ENCODE assay signal across 7 mouse cellular contexts in genomic region chr15:81190011-81190629, GRCm38 (mm10). TPM values are rescaled to one million over a fixed set of nuclear protein-coding genes. Genes with fewer than 3 reads are reported as not detected.
DNase-seq lines count a peak whose midpoint lies in the region; ATAC-seq and TF ChIP-seq lines count a peak whose summit lies in the region.

No protein-coding gene starts in this region.

- ATAC-seq in hindbrain, embryonic 14.5 days (ENCODE audit: low FRiP score): peak; percentile 73; the same call in 1 of the 2 replicates
- peak; percentile 2 for ATAC-seq in liver, embryonic 16.5 days (ENCODE audit: low read depth)

- no peak; a peak in 1 of 4 replicates for TF ChIP-seq EP300 in MEL (IDR thresholded peaks at IDR 0.05; ENCODE audit: low read depth in 1 of 2, low read length in 2 of 2)

- H3K4me1 ChIP-seq in MEL (ENCODE audit: control insufficient read depth in 1 of 2, insufficient read depth in 2 of 2, low read length in 2 of 2): peaks cover 3 to 9% of the 10 kb centered on the region in 2 experiments; a peak in 2 of 4 replicates
- H3K4me1 ChIP-seq in hindbrain, embryonic 14.5 days (replicated peaks; ENCODE audit: control insufficient read depth, insufficient read depth, low read length): peaks cover 20% of the 10 kb centered on the region
- H3K4me1 ChIP-seq in liver, embryonic 16.5 days (ENCODE audit: control insufficient read depth, low read depth, low read length): peaks cover 14% of the 10 kb centered on the region
- H3K4me1 ChIP-seq in spleen, adult 2 months (ENCODE audit: control insufficient read depth, insufficient read depth, insufficient read length): no peaks in the 10 kb centered on the region; the same call in 1 of the 2 replicates

- peaks cover 3% of the 10 kb centered on the region for H3K79me2 ChIP-seq in MEL (ENCODE audit: control insufficient read depth, insufficient read depth, low read length, poor library complexity)

- H3K4me3 ChIP-seq in MEL (ENCODE audit: control insufficient read depth in 1 of 2, insufficient read depth in 1 of 2, low read depth in 2 of 2, low read length in 2 of 2): peak overlapping the region; percentile 68 to 73
- H3K4me3 ChIP-seq in hindbrain, embryonic 14.5 days (replicated peaks; ENCODE audit: low read length): peak overlapping the region; percentile 72
- peak overlapping the region; percentile 84 for H3K4me3 ChIP-seq in liver, embryonic 16.5 days (ENCODE audit: low read depth, low read length)
- H3K4me3 ChIP-seq in spleen, adult 2 months (ENCODE audit: extremely low read depth, insufficient read depth, insufficient read length): peak overlapping the region; percentile 90

- 1% methylated on average over 43 of the region's 46 CpGs for WGBS in hindbrain, embryonic 14.5 days
- under 1% methylated on average over 42 of the region's 46 CpGs for WGBS in liver, embryonic 16.5 days (ENCODE audit: insufficient replicate concordance)
- under 1% methylated on average over 44 of the region's 46 CpGs for WGBS in spleen, adult 2 months

- DNase-seq in left cerebral cortex, postnatal 4 days: peak; percentile 65
- DNase-seq in left cerebral cortex, adult 11 months (ENCODE audit: low spot score): no peak
- peak; percentile 40 for DNase-seq in MEL (ENCODE audit: low read depth, low spot score)
- peak; percentile 64 for DNase-seq in embryo, embryonic 10.5 days (ENCODE audit: low spot score)
- DNase-seq in hindbrain, embryonic 14.5 days (ENCODE audit: low spot score): peak; percentile 25
- no peak for DNase-seq in spleen, adult 2 months (ENCODE audit: low read depth in 1 of 2, low spot score in 2 of 2)

- H3K9ac ChIP-seq in MEL (ENCODE audit: control insufficient read depth, low read depth, low read length, poor library complexity, severe bottlenecking): peak overlapping the region; percentile 68
- peak overlapping the region; percentile 84 for H3K9ac ChIP-seq in hindbrain, embryonic 14.5 days
- H3K9ac ChIP-seq in liver, embryonic 16.5 days (ENCODE audit: low read depth, low read length): peak overlapping the region; percentile 80

- TF ChIP-seq CTCF in MEL (IDR thresholded peaks at IDR 0.05 in 2 of 3, conservative IDR thresholded peaks at IDR 0.05 in 1 of 3; ENCODE audit: control insufficient read depth in 1 of 3, insufficient read depth in 1 of 3, low read depth in 2 of 3, low read length in 3 of 3, poor library complexity in 1 of 3, severe bottlenecking in 1 of 3): no peak
- TF ChIP-seq CTCF in spleen, adult 2 months (IDR thresholded peaks at IDR 0.05; ENCODE audit: extremely low read depth, insufficient read depth, insufficient read length, insufficient replicate concordance): no peak

- peaks cover 0 to 4% of the 10 kb centered on the region in 2 experiments; a peak in 2 of 4 replicates for H3K36me3 ChIP-seq in MEL (ENCODE audit: control insufficient read depth in 1 of 2, insufficient read depth in 2 of 2, low read length in 2 of 2)
- H3K36me3 ChIP-seq in hindbrain, embryonic 14.5 days (replicated peaks; ENCODE audit: control insufficient read depth, insufficient read depth): peaks cover 9% of the 10 kb centered on the region; the same call in 1 of the 2 replicates
- no peaks in the 10 kb centered on the region for H3K36me3 ChIP-seq in liver, embryonic 16.5 days (ENCODE audit: control insufficient read depth, insufficient read depth)
- peaks cover 2% of the 10 kb centered on the region for H3K36me3 ChIP-seq in spleen, adult 2 months (ENCODE audit: control insufficient read depth, insufficient read depth, low read length)

- no peaks in the 10 kb centered on the region for H3K9me3 ChIP-seq in MEL (replicated peaks; ENCODE audit: insufficient read depth, low read length)
- H3K9me3 ChIP-seq in hindbrain, embryonic 14.5 days (ENCODE audit: control insufficient read depth, low read length): no peaks in the 10 kb centered on the region
- no peaks in the 10 kb centered on the region for H3K9me3 ChIP-seq in liver, embryonic 16.5 days (replicated peaks; ENCODE audit: control insufficient read depth, low read length)

- no peak overlapping the region for H3K27ac ChIP-seq in MEL (ENCODE audit: control insufficient read depth, low read depth, low read length)
- peak overlapping the region; percentile 83 for H3K27ac ChIP-seq in hindbrain, embryonic 14.5 days
- H3K27ac ChIP-seq in liver, embryonic 16.5 days (ENCODE audit: low read length): peak overlapping the region; percentile 48
- H3K27ac ChIP-seq in spleen, adult 2 months (ENCODE audit: insufficient read depth, low read length): peak overlapping the region; percentile 34; the same call in 1 of the 2 replicates

- intact Hi-C loops in left cerebral cortex, postnatal 4 days (cut with DNase I): no loop called here

- TF ChIP-seq POLR2A in MEL (IDR thresholded peaks at IDR 0.05; ENCODE audit: control insufficient read depth in 1 of 2, insufficient read depth in 1 of 2, low read depth in 1 of 2, low read length in 2 of 2, poor library complexity in 1 of 2): peak in 1 of 2 experiments; percentile 51; a peak in 1 of 4 replicates
- no peak for TF ChIP-seq POLR2A in spleen, adult 2 months (IDR thresholded peaks at IDR 0.05; ENCODE audit: low read depth, low read length)

- peak overlapping the region; percentile 74 for H3K4me2 ChIP-seq in hindbrain, embryonic 14.5 days (replicated peaks)
- peak overlapping the region; percentile 98 for H3K4me2 ChIP-seq in liver, embryonic 16.5 days (ENCODE audit: low read depth, low read length)

- H3K27me3 ChIP-seq in MEL (ENCODE audit: control insufficient read depth in 1 of 2, insufficient read depth in 2 of 2, low read length in 2 of 2): no peaks in the 10 kb centered on the region
- H3K27me3 ChIP-seq in hindbrain, embryonic 14.5 days (ENCODE audit: control insufficient read depth, insufficient read depth, low read length): no peaks in the 10 kb centered on the region
- H3K27me3 ChIP-seq in liver, embryonic 16.5 days (ENCODE audit: control insufficient read depth, insufficient read depth, low read depth, low read length): no peaks in the 10 kb centered on the region
- H3K27me3 ChIP-seq in spleen, adult 2 months (ENCODE audit: control insufficient read depth, insufficient read depth, low read length): no peaks in the 10 kb centered on the region

- TF ChIP-seq RAD21 in MEL (IDR thresholded peaks at IDR 0.05; ENCODE audit: low read depth, low read length): no peak

TF ChIP-seq in MEL, 35 proteins besides CTCF, POLR2A, EP300 and RAD21:
- TF ChIP-seq GABPA (IDR thresholded peaks at IDR 0.05; ENCODE audit: low read depth, low read length) (no peak), POLR2AphosphoS2 (IDR thresholded peaks at IDR 0.05; ENCODE audit: low read length) (0 out of 2 replicates have a peak, but pooled peaks have one; percentile 12)

RNA-seq across cellular contexts. Expression of gene Mrtfa, which starts 0.4 kb away (rescaled TPM):
- 10 to 100 TPM; 47.5 to 51.0 TPM for total RNA-seq in left cerebral cortex, postnatal 4 days (2021)
- 2.6 and 3.6 TPM in 2 replicates for total RNA-seq in MEL (2012; rRNA removed)
- polyA plus RNA-seq in MEL (2012; ENCODE audit: insufficient read depth in 1 of 2, insufficient read length in 2 of 2, low read depth in 1 of 2, low replicate concordance in 2 of 2, missing spikeins in 1 of 2): 10 to 100 TPM in 1 of 2 experiments, not detected in 1; 11.9 TPM
- 29.0 and 31.5 TPM in 2 replicates for polyA plus RNA-seq in hindbrain, embryonic 14.5 days (2014; fragmentation: Nextera tagmentation; extraction: Ambion mirVana)
- polyA plus RNA-seq in liver, embryonic 16.5 days (2015; fragmentation: Nextera tagmentation; extraction: Ambion mirVana): 5.4 and 6.1 TPM in 2 replicates
- 80.0 and 100 TPM in 2 replicates for polyA plus RNA-seq in spleen, adult 2 months (2012; rRNA removed)

RNA-seq across cellular contexts. Expression of gene Mchr1, which starts 45.2 kb away (rescaled TPM):
- total RNA-seq in left cerebral cortex, postnatal 4 days (2021): 1 to 10 TPM; 3.4 TPM
- not detected in 2 replicates for total RNA-seq in MEL (2012; rRNA removed)
- polyA plus RNA-seq in MEL (2012; ENCODE audit: insufficient read depth in 1 of 2, insufficient read length in 2 of 2, low read depth in 1 of 2, low replicate concordance in 2 of 2, missing spikeins in 1 of 2): not detected
- 3.4 and 5.4 TPM in 2 replicates for polyA plus RNA-seq in hindbrain, embryonic 14.5 days (2014; fragmentation: Nextera tagmentation; extraction: Ambion mirVana)
- polyA plus RNA-seq in liver, embryonic 16.5 days (2015; fragmentation: Nextera tagmentation; extraction: Ambion mirVana): 0.19 TPM in 1 of 2 replicates, not detected in the other
- polyA plus RNA-seq in spleen, adult 2 months (2012; rRNA removed): 0.06 TPM in 1 of 2 replicates, not detected in the other

Comparison
In these comparisons a context has a peak if more than half of its experiments do, and no peak if none do; other contexts are left out.
1. DNase-seq: peak in left cerebral cortex, postnatal 4 days (single experiment), MEL (single experiment), embryo, embryonic 10.5 days (single experiment) and hindbrain, embryonic 14.5 days (single experiment); none in left cerebral cortex, adult 11 months (single experiment) and spleen, adult 2 months (0 of 2).
2. Peak in every context shown above with its lines, with median percentiles within 50 percentile points of each other: H3K4me3 ChIP-seq and H3K9ac ChIP-seq.